Mouse (Mus musculus) spleen, adult 12 weeks (tissue): Measurements from ENCODE around the gene Tspan11.

Source experiments
- DNase-seq: peaks from one replicate; pipeline ENCODE4 v3.0.0; 2022; ENCODE audit warnings: low spot score

The Tspan11 gene

GRCm38 (mm10) chr6:127887511-127888421 lies at the start of gene Tspan11:
TSS of gene Tspan11 (plus strand) at chr6:127887589.
- DNase-seq: no peak

DNA sequence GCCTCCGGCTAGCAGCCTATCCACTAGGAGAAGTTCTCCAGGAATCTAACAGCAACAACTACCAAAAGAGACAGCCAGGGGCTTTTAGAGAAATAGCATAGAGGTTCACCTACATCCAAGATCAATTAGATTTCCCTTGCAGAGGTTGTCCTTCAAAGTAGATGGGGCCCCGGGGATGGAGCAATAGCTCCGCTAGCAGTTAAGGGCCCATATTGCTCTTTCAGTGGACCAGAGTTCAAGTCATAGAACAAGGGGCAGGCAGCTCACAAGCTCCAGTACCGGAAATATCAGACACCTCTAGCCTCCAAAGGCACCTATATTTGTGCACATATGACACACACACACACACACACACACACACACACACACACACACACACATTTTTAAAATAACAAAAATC lies 49.5 kb upstream of the Tspan11 start:
- no peak for DNase-seq

GRCm38 (mm10) chr6:127839538-127839937 lies 47.9 kb upstream of the Tspan11 start:
- DNase-seq: no peak

DNA sequence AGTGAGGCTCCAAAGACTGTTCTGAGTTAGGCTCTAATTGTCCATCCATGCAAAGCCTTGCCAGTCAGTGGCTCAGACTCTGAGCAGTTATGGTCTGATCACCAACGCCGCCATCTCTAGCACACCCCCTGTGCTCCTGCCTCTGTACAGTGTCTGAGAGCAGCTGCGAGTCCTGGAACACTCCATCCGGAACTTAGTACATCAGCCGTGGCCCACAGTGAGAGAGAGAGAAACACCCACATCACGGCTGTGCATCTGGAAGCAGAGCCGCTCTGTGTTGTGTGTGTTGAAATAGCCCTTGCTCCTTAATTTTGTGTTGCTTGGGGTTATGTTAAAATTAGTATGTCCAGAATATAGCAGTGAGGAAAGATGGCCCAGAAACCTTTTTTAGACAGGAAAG lies 47.2 kb upstream of the Tspan11 start:
- DNase-seq: no peak

DNA sequence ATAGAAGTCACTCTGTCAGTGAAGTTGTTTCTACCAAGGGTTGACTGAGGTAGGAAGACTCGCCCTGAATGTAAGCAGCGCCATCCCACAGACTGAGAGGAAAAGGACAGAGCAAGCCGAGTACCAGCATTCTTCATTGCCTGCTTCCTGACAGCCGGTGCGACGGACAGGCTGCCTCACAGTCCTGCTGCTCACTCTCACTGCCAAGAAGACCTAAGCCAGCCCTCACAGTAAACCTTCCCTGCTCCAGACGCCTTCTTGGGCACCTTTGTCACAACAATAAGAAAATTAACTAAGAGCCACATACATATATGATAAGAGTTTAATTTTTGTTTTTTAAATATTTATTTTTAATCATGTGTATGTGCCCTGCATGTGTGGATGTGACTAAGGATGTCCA lies 46.1 kb upstream of the Tspan11 start:
- DNase-seq: no peak

DNA sequence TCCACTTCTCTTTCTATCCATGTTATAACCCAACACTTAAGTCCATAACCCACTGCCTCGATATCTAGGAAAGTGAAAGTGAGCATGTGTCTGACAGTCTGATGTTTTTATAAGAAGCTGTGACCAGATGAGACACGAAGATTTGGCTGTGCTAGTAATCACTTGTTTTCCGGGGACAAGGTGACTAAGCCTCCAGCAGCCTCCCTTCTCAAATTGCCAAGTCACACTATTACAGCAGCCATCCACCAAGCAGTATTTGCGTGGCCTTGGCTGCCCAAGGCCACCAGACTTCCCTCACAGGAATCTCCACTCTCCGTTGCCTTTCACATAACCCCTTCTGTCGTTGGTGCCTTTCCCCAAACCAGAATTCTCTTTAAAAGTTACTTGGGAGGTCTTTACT lies 40.9 kb upstream of the Tspan11 start:
- DNase-seq: no peak

GRCm38 (mm10) chr6:127849496-127849895 lies 37.9 kb upstream of the Tspan11 start:
- DNase-seq: no peak

GRCm38 (mm10) chr6:127851611-127852010 lies 35.8 kb upstream of the Tspan11 start:
- DNase-seq: no peak

DNA sequence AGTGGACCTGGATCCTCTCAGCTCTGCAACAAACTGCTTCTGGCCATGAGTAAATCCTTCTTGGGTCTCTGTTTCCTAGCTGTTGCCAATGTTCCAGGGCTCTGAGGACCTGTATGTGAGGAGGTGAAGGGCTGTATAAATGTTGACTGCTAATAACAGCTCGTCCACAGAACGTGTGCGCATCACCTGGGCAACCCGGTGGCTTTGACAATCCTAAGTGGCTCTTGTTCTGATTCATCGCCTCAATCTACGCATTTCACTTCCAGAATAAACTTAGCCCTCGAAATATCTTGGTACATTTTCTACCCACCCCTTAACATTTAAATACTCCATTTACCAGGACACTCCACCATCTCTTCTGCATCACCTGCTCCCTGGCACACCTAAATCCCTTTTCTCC lies 34.1 kb upstream of the Tspan11 start:
- no peak for DNase-seq

GRCm38 (mm10) chr6:127853771-127854687 lies 33.4 kb upstream of the Tspan11 start:
- DNase-seq: no peak

- DNase-seq: no peak
These were observed 32.7 kb upstream of the Tspan11 start for GRCm38 (mm10) chr6:127854688-127855013.

- DNase-seq: no peak
These were observed 31.6 kb upstream of the Tspan11 start for GRCm38 (mm10) chr6:127855711-127856295.

GRCm38 (mm10) chr6:127861951-127862350 lies 25.4 kb upstream of the Tspan11 start:
- no peak for DNase-seq

DNA sequence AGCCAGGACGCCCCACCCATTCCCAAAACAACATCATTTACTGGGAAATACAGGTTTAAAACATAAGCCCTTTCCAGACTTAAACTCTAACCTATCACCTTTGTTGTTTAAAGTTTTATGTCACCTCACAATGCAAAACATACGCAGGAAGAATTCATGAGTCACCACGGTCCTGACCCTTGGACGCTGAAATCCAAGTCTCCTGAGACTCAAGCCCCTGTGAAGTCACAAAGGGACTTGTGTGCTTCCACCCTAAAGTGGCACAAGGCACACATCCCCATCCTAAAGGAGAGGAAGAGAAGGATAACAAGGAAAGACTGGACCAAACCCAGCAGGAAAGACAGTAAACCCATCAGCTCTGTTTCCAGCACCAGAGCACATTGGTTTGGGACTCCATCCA lies 22.0 kb upstream of the Tspan11 start:
- DNase-seq: no peak

DNA sequence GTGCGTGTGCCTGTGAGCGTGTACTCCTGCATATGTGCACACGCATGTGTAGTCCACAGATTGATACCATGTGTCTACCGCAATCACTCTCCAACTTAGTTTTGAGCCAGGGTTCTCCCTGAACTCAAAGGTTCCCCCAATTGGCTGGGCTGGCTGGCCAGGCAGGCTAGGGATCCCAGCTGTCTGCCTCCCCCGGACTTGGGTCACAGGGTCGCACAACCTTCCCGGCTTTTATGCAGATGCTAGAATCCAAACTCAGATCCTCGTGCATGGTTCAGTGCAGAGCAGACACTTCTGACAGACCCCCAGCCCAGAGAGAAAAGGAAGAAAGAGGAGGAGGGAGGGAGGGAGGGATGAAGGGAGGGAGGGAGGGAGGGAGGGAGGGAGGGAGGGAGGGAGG lies 18.8 kb upstream of the Tspan11 start:
- no peak for DNase-seq

- DNase-seq: no peak
These were observed 18.3 kb upstream of the Tspan11 start for GRCm38 (mm10) chr6:127869121-127869520.

DNA sequence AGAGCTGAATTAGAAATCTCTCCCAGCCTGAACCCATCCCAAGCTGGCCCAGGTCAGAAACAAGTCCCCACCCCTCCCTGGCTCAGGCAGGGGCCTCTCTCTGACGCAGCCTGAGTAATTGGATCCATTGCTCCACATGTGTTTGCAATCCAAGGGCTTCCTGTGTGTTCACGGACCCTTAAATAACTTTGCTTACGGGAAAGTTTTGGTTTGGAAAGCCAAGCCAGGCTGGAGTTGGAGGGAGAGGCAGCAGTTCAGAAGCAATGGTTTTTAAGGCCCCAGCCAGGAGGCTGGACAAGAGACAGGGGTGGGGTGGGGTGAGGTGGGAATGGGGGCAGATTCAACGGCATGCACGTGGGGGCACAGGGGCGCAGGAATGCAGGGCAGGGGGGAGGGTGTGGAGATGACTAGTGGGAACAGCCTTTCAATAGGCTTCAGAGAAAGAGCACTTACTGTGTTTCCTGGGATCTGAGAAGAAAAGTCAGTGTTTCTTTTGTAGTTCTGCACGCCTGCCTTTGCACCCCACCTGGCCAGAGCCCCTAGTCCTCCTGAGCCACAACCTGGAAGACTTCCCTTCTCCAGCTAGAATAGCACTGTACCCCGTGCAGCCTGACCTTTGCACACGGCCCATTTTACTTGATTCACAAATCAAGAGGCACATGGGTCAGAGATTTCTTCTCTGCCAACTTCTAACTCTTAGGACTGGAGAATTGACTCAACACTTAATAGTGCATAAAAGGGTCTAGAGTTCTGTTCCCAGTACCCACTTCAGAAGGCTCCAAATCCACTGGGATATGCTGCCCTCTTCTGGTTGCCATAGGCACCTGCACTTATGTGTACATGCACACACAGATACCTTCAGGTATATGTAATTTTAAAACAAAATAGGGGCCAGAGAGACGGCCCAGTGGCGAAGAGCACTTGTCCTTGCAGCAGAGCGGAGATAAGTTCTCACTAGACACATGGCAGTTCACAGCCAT lies 16.8 kb upstream of the Tspan11 start:
- DNase-seq: no peak

- no peak for DNase-seq
These were observed 16.0 kb upstream of the Tspan11 start for GRCm38 (mm10) chr6:127871436-127871835.

DNA sequence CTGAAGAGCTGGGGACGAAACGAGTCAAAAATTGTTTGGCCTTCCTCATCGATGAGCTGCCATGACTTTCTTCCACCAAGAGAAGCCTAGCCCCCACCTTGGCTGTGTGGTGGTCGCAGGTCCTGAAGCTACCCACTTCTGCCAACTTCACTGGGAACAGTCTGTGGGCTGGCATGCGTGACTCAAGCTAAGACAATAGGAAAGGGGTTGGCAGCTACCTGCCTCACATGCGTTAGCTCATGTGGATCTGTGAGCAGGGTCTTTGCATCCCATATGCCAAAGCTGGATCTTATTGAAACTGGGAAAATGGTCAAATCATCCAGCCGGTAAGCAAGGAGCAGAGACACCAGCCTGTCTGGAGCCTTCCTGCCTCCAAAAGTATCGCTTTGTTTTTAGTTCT lies 14.8 kb upstream of the Tspan11 start:
- DNase-seq: no peak

GRCm38 (mm10) chr6:127875883-127876282 lies 11.5 kb upstream of the Tspan11 start:
- no peak for DNase-seq

DNA sequence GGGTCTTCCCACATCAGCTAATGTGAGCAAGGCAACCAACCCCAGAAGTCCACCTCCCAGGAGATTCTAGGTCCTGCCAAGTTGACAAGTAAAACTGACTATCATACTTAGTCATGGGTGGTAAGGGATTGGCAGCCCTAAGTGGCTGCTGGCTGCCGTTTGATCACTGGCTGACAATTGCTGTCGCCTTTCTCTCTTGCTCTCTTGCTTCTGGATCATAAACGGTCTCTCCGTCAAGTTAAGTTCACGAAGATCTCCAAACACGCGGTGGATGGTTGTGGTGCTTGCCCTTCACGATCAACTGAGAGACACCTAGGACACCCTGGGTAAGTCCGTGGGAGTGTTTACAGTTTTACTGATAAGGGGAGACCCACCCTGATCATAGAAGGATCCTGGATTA lies 11.0 kb upstream of the Tspan11 start:
- DNase-seq: no peak
